Mouse (Mus musculus): ENCODE measurements around the gene Arhgap31.
"Not testable (repeated sequence)": the region's sequence is repeated elsewhere in the genome, so short reads cannot be mapped to it uniquely, and the experiment has no call there.

Gene Arhgap31

GRCm38 (mm10) chr16:38728576-38729132 lies 15.6 kb upstream of the Arhgap31 start:
- no peak for DNase-seq (ENCODE audit: low read depth, low spot score)

GRCm38 (mm10) chr16:38724974-38725373 lies 11.9 kb upstream of the Arhgap31 start:
- DNase-seq (ENCODE audit: low read depth, low spot score), result no peak

GRCm38 (mm10) chr16:38724256-38724655 lies 11.2 kb upstream of the Arhgap31 start:
- DNase-seq (ENCODE audit: low read depth, low spot score), result no peak

- DNase-seq (ENCODE audit: low read depth, low spot score), result no peak
Observed at GRCm38 (mm10) chr16:38721377-38721776, 8.3 kb upstream of the Arhgap31 start.

GRCm38 (mm10) chr16:38714259-38714526 lies 1.1 kb upstream of the Arhgap31 start:
- DNase-seq (ENCODE audit: low read depth, low spot score), result not testable (repeated sequence)

- no peak for DNase-seq (ENCODE audit: low read depth, low spot score)
Observed at GRCm38 (mm10) chr16:38713404-38714258, 557 bp upstream of the Arhgap31 start.

- DNase-seq (ENCODE audit: low read depth, low spot score), result peak; percentile 67
Observed at GRCm38 (mm10) chr16:38712105-38712504, 969 bp downstream of the Arhgap31 start.

- DNase-seq (ENCODE audit: low read depth, low spot score), result peak; percentile 51
Observed at GRCm38 (mm10) chr16:38711245-38711644, 1.8 kb downstream of the Arhgap31 start.

- no peak for DNase-seq (ENCODE audit: low read depth, low spot score)
Observed at GRCm38 (mm10) chr16:38708962-38709520, 4.0 kb downstream of the Arhgap31 start.

GRCm38 (mm10) chr16:38706782-38707181 lies 6.3 kb downstream of the Arhgap31 start:
- no peak for DNase-seq (ENCODE audit: low read depth, low spot score)

GRCm38 (mm10) chr16:38705531-38706281 lies 7.4 kb downstream of the Arhgap31 start:
- DNase-seq (ENCODE audit: low read depth, low spot score), result no peak

- DNase-seq (ENCODE audit: low read depth, low spot score), result no peak
Observed at GRCm38 (mm10) chr16:38703501-38703900, 9.6 kb downstream of the Arhgap31 start.

- no peak for DNase-seq (ENCODE audit: low read depth, low spot score)
Observed at GRCm38 (mm10) chr16:38702316-38702715, 10.8 kb downstream of the Arhgap31 start.

GRCm38 (mm10) chr16:38701492-38702185 lies 11.4 kb downstream of the Arhgap31 start:
- DNase-seq (ENCODE audit: low read depth, low spot score), result no peak

GRCm38 (mm10) chr16:38700392-38701162 lies 12.5 kb downstream of the Arhgap31 start:
- no peak for DNase-seq (ENCODE audit: low read depth, low spot score)

- no peak for DNase-seq (ENCODE audit: low read depth, low spot score)
Observed at GRCm38 (mm10) chr16:38697611-38698010, 15.5 kb downstream of the Arhgap31 start.

GRCm38 (mm10) chr16:38695557-38695956 lies 17.5 kb downstream of the Arhgap31 start:
- no peak for DNase-seq (ENCODE audit: low read depth, low spot score)

GRCm38 (mm10) chr16:38694906-38695540 lies 18.1 kb downstream of the Arhgap31 start:
- DNase-seq (ENCODE audit: low read depth, low spot score), result peak; percentile 93

GRCm38 (mm10) chr16:38690501-38690900 lies 22.6 kb downstream of the Arhgap31 start:
- no peak for DNase-seq (ENCODE audit: low read depth, low spot score)

- no peak for DNase-seq (ENCODE audit: low read depth, low spot score)
Observed at GRCm38 (mm10) chr16:38689786-38690185, 23.3 kb downstream of the Arhgap31 start.
